Mouse (Mus musculus): ENCODE measurements around the gene Neu3. TPM values are rescaled to one million over a fixed set of nuclear protein-coding genes. Genes with fewer than 3 reads are reported as not detected.

Gene Neu3
- polyA plus RNA-seq, 1 experiment from 2014 or later, result 4.0 TPM

DNA sequence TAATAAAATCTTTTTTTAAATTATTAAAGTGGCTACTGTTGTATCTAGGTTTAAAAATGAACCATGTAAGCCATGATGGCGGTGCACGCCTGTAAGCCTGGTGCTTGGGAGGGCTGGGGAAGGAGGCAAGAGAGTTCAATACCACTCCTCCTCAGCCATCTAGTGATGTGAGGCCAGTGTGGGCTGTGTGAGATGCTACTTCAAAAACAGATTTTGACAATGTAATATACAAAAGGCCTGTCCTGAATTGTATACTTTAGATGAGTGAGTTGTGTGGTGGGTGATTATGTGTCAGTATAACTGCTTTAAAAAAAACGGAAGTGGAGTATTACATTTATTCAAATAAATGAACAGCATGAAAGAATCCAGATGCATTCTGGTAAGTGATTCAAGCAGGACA lies 41.4 kb downstream of the Neu3 start:
- Histone ChIP-seq H3K4me1 (replicated peaks; ENCODE audit: control insufficient read depth, insufficient read depth) (no peaks in the 10 kb centered on the region), H3K36me3 (ENCODE audit: control insufficient read depth, insufficient read depth, low read length) (no peaks in the 10 kb centered on the region), H3K27ac (replicated peaks) (no peak overlapping the region), H3K27me3 (ENCODE audit: control insufficient read depth, insufficient read depth, low read length) (no peaks in the 10 kb centered on the region), H3K4me2 (replicated peaks; ENCODE audit: low read depth) (no peak overlapping the region), H3K4me3 (ENCODE audit: low read depth, low read length) (no peak overlapping the region), H3K9me3 (ENCODE audit: control insufficient read depth, low read length) (no peaks in the 10 kb centered on the region), H3K9ac (ENCODE audit: low read length) (no peak overlapping the region)
- 82% methylated on average over 3 of the region's 3 CpGs for WGBS
- DNase-seq (ENCODE audit: low spot score), result no peak
- TF ChIP-seq EP300 (optimal IDR thresholded peaks at IDR 0.05) (no peak), CTCF (IDR thresholded peaks at IDR 0.05; ENCODE audit: low read depth) (no peak)
- ATAC-seq (ENCODE audit: low FRiP score, low TSS enrichment), result no peak

DNA sequence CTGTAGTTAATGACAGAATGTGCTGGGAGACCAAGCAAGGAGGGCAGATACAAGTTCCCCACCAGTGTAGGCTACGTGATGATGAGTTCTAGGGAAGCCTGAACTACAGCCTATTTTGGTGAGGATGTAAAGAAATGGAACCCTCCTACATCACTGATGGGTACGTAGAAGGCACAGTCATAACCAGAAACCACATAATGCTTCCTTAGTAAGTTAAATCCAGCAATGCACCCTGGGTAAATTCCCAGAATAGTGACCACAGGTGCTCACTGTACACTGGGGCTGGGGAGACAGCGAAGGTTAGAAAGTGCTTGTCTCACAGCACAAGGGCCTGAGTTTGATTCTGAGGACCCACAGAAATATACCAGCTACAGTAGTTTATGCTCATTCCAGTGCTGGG lies 42.7 kb downstream of the Neu3 start:
- Histone ChIP-seq H3K4me3 (ENCODE audit: low read depth, low read length) (no peak overlapping the region), H3K9ac (ENCODE audit: low read length) (no peak overlapping the region), H3K27me3 (ENCODE audit: control insufficient read depth, insufficient read depth, low read length) (no peaks in the 10 kb centered on the region), H3K36me3 (ENCODE audit: control insufficient read depth, insufficient read depth, low read length) (no peaks in the 10 kb centered on the region), H3K27ac (replicated peaks) (no peak overlapping the region), H3K9me3 (ENCODE audit: control insufficient read depth, low read length) (no peaks in the 10 kb centered on the region), H3K4me2 (replicated peaks; ENCODE audit: low read depth) (no peak overlapping the region), H3K4me1 (replicated peaks; ENCODE audit: control insufficient read depth, insufficient read depth) (no peaks in the 10 kb centered on the region)
- ATAC-seq (ENCODE audit: low FRiP score, low TSS enrichment) (no peak), DNase-seq (ENCODE audit: low spot score) (no peak)
- 82% methylated on average over 3 of the region's 3 CpGs for WGBS
- TF ChIP-seq EP300 (optimal IDR thresholded peaks at IDR 0.05), result no peak
- TF ChIP-seq CTCF (IDR thresholded peaks at IDR 0.05; ENCODE audit: low read depth), result no peak

DNA sequence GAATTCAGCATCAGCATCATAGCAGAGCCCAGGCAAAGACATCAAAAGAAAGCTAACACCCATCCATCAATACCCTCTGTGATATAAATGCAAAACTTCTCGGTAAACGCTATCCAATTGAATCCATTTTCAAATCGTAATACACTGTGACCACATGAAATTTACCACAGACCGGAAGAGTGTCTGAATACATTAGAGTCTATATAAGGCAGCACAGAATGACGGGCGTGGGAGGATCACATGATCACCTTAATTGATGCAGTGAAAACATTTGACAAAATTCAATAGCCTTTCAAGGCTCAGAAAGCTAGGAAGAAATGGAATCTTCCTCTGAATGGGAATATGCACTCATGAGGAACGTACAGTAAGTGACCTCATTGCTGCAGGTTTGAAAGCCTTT lies 44.8 kb downstream of the Neu3 start:
- ATAC-seq (ENCODE audit: low FRiP score, low TSS enrichment), result no peak
- no peak overlapping the region for H3K4me2 ChIP-seq (replicated peaks; ENCODE audit: low read depth)
- no peaks in the 10 kb centered on the region for H3K27me3 ChIP-seq (ENCODE audit: control insufficient read depth, insufficient read depth, low read length)
- no peak overlapping the region for H3K27ac ChIP-seq (replicated peaks)
- WGBS, result 84% methylated on average over 7 of the region's 7 CpGs
- no peaks in the 10 kb centered on the region for H3K9me3 ChIP-seq (ENCODE audit: control insufficient read depth, low read length)
- H3K9ac ChIP-seq (ENCODE audit: low read length), result no peak overlapping the region
- TF ChIP-seq EP300 (optimal IDR thresholded peaks at IDR 0.05) (no peak), CTCF (IDR thresholded peaks at IDR 0.05; ENCODE audit: low read depth) (no peak)
- no peaks in the 10 kb centered on the region for H3K36me3 ChIP-seq (ENCODE audit: control insufficient read depth, insufficient read depth, low read length)
- no peak for DNase-seq (ENCODE audit: low spot score)
- H3K4me1 ChIP-seq (replicated peaks; ENCODE audit: control insufficient read depth, insufficient read depth), result no peaks in the 10 kb centered on the region
- H3K4me3 ChIP-seq (ENCODE audit: low read depth, low read length), result no peak overlapping the region

DNA sequence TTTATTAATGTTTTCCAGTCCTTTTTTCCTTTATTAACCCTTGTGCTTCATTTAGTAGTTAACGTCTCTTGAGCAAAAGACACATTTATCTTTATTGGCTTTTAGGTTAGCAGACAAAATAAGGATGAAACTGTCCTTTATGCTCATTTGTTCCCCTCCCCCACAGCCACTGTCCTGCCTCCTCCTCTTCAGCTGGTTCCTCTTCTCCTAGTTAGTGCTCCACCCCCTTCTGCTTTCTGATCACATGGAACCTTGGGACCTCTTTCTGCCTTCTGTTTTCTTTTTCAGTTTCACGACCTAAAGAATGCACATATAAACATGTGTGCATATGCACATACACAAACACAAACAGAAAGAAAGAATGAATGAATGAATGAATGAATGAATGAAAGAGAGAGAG lies 46.3 kb downstream of the Neu3 start:
- no peaks in the 10 kb centered on the region for H3K36me3 ChIP-seq (ENCODE audit: control insufficient read depth, insufficient read depth, low read length)
- H3K27ac ChIP-seq (replicated peaks), result no peak overlapping the region
- no peak overlapping the region for H3K4me2 ChIP-seq (replicated peaks; ENCODE audit: low read depth)
- no peaks in the 10 kb centered on the region for H3K4me1 ChIP-seq (replicated peaks; ENCODE audit: control insufficient read depth, insufficient read depth)
- H3K4me3 ChIP-seq (ENCODE audit: low read depth, low read length), result no peak overlapping the region
- no peak for ATAC-seq (ENCODE audit: low FRiP score, low TSS enrichment)
- WGBS, result 72% methylated on average over 2 of the region's 2 CpGs
- H3K9me3 ChIP-seq (ENCODE audit: control insufficient read depth, low read length), result no peaks in the 10 kb centered on the region
- DNase-seq (ENCODE audit: low spot score), result no peak
- no peak for TF ChIP-seq CTCF (IDR thresholded peaks at IDR 0.05; ENCODE audit: low read depth)
- no peak for TF ChIP-seq EP300 (optimal IDR thresholded peaks at IDR 0.05)
- H3K9ac ChIP-seq (ENCODE audit: low read length), result no peak overlapping the region
- H3K27me3 ChIP-seq (ENCODE audit: control insufficient read depth, insufficient read depth, low read length), result no peaks in the 10 kb centered on the region

DNA sequence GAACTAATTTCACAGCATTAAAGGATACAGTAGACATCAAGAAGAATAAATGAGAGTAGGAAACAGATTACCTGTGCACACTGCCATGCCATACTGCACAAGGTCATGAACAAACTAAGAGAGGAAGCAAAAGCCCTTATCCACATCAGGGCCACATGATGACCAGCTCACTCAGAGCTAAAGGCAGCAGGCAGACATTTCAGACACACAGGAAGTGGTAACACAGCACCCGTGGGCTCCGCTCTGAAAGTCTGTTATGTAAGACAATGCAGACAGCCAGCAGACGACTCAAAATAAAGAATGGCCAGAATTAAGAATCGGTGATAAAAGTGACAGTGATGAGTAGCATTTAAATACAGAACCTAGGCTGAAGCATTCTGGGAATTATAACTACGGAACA lies 46.8 kb downstream of the Neu3 start:
- Histone ChIP-seq H3K9me3 (ENCODE audit: control insufficient read depth, low read length) (no peaks in the 10 kb centered on the region), H3K9ac (ENCODE audit: low read length) (no peak overlapping the region), H3K4me1 (replicated peaks; ENCODE audit: control insufficient read depth, insufficient read depth) (no peaks in the 10 kb centered on the region), H3K4me2 (replicated peaks; ENCODE audit: low read depth) (no peak overlapping the region), H3K4me3 (ENCODE audit: low read depth, low read length) (no peak overlapping the region), H3K27ac (replicated peaks) (no peak overlapping the region), H3K27me3 (ENCODE audit: control insufficient read depth, insufficient read depth, low read length) (no peaks in the 10 kb centered on the region), H3K36me3 (ENCODE audit: control insufficient read depth, insufficient read depth, low read length) (no peaks in the 10 kb centered on the region)
- 68% methylated on average over 5 of the region's 5 CpGs for WGBS
- ATAC-seq (ENCODE audit: low FRiP score, low TSS enrichment), result no peak
- no peak for DNase-seq (ENCODE audit: low spot score)
- TF ChIP-seq CTCF (IDR thresholded peaks at IDR 0.05; ENCODE audit: low read depth) (no peak), EP300 (optimal IDR thresholded peaks at IDR 0.05) (no peak)

DNA sequence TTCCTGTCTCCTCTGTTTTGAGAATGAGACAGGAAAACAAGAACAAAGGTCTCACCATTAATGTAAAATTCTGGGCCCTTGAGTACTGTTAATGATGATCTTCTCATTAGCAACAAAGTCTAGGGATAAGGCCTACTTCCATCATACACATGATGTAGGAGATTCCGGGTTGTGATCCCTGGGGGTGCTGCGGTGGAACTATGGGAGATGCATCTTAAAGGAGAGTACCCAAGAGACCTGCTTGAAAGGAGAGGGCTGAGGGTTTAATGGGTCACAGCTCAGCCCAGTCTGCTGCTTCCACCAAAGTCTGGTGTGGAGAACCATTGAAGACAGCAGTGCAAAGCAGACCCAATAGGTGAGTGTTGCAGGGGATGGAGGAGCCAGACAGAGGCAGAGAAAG lies 65.0 kb downstream of the Neu3 start, which contains the start of gene Olfr521:
TSS of gene Olfr521 (plus strand) at position 301 of the 400 bp plus-strand sequence.
- Histone ChIP-seq H3K4me3 (ENCODE audit: low read depth, low read length) (no peak within 1 kb of the TSS), H3K9ac (ENCODE audit: low read length) (no peak within 1 kb of the TSS), H3K36me3 (ENCODE audit: control insufficient read depth, insufficient read depth, low read length) (no peaks in the 10 kb centered on the region), H3K4me2 (replicated peaks; ENCODE audit: low read depth) (no peak within 1 kb of the TSS), H3K27ac (replicated peaks) (no peak within 1 kb of the TSS), H3K27me3 (ENCODE audit: control insufficient read depth, insufficient read depth, low read length) (no peaks in the 10 kb centered on the region), H3K9me3 (ENCODE audit: control insufficient read depth, low read length) (peaks cover 4% of the 10 kb centered on the region; the same call in 1 of the 2 replicates), H3K4me1 (replicated peaks; ENCODE audit: control insufficient read depth, insufficient read depth) (no peaks in the 10 kb centered on the region)
- DNase-seq (ENCODE audit: low spot score) (no peak), ATAC-seq (ENCODE audit: low FRiP score, low TSS enrichment) (no peak)
- 94% methylated on average over 2 of the region's 2 CpGs for WGBS
- TF ChIP-seq CTCF (IDR thresholded peaks at IDR 0.05; ENCODE audit: low read depth) (no peak), EP300 (optimal IDR thresholded peaks at IDR 0.05) (no peak)

Other genes starting within 250 kb of the Neu3 start
- 1.5 and 1.7 TPM in 2 replicates for gene Tpbgl, start 201.3 kb downstream of the Neu3 start, polyA plus RNA-seq (2015; fragmentation: Nextera tagmentation; extraction: Ambion mirVana)
- gene Slco2b1, start 117.1 kb downstream of the Neu3 start, polyA plus RNA-seq (2015; fragmentation: Nextera tagmentation; extraction: Ambion mirVana), result 2.1 and 2.2 TPM in 2 replicates
- gene Olfr520, start 98.1 kb downstream of the Neu3 start, polyA plus RNA-seq (2015; fragmentation: Nextera tagmentation; extraction: Ambion mirVana), result 0.11 TPM in 1 of 2 replicates, not detected in the other
- gene Olfr521, start 64.9 kb downstream of the Neu3 start, polyA plus RNA-seq (2015; fragmentation: Nextera tagmentation; extraction: Ambion mirVana), result not detected in 2 replicates
- 0.08 and 0.27 TPM in 2 replicates for gene Xrra1, start 30.7 kb upstream of the Neu3 start, polyA plus RNA-seq (2015; fragmentation: Nextera tagmentation; extraction: Ambion mirVana)
- 289 and 308 TPM in 2 replicates for gene Spcs2, start 35.0 kb upstream of the Neu3 start, polyA plus RNA-seq (2015; fragmentation: Nextera tagmentation; extraction: Ambion mirVana)
- gene Rnf169, start 152.0 kb upstream of the Neu3 start, polyA plus RNA-seq (2015; fragmentation: Nextera tagmentation; extraction: Ambion mirVana), result 1.8 and 2.0 TPM in 2 replicates
- 0.44 and 2.0 TPM in 2 replicates for gene Chrdl2, start 177.8 kb upstream of the Neu3 start, polyA plus RNA-seq (2015; fragmentation: Nextera tagmentation; extraction: Ambion mirVana)

Data from stomach, postnatal 0 days (tissue).